Mouse (Mus musculus) intestine, postnatal 0 days (tissue): ENCODE measurements around the gene Pear1. TPM values are rescaled to one million over a fixed set of nuclear protein-coding genes. Genes with fewer than 3 reads are reported as not detected.

Experiments used
- ATAC-seq: fragments of 200-750 bp; cut with Nextera tagmentation; 2 replicates; pipeline ENCODE4 v1.8.0; 2017; ENCODE audit warnings: mild to moderate bottlenecking, moderate TSS enrichment, moderate library complexity
- H3K27ac ChIP-seq: fragments of 300-500 bp; sonication (generic); 2 replicates; pipeline ENCODE4 v1.5.1; 2014; ENCODE audit warnings: mild to moderate bottlenecking, low read depth, low read length, moderate library complexity
- H3K27me3 ChIP-seq: fragments of 300-500 bp; sonication (generic); replicated peaks from 2 replicates; pipeline ENCODE4 v1.6.1; 2014; ENCODE audit warnings: low read length, mixed read lengths; ENCODE audit not compliant: control insufficient read depth, insufficient read depth
- H3K36me3 ChIP-seq: fragments of 300-500 bp; sonication (generic); 2 replicates; pipeline ENCODE4 v1.6.1; 2014; ENCODE audit warnings: mild to moderate bottlenecking, moderate library complexity; ENCODE audit not compliant: control insufficient read depth, insufficient read depth
- H3K4me1 ChIP-seq: fragments of 300-500 bp; sonication (generic); replicated peaks from 2 replicates; pipeline ENCODE4 v1.6.1; 2014; ENCODE audit warnings: antibody characterized with exemption, low read length, mixed read lengths; ENCODE audit not compliant: control insufficient read depth, insufficient read depth
- H3K4me2 ChIP-seq: fragments of 300-500 bp; sonication (generic); replicated peaks from 2 replicates; pipeline ENCODE4 v1.6.1; 2014; ENCODE audit warnings: low read depth, mild to moderate bottlenecking, moderate library complexity
- H3K4me3 ChIP-seq: fragments of 300-500 bp; sonication (generic); 2 replicates; pipeline ENCODE4 v1.5.1; 2014; ENCODE audit warnings: low read depth, low read length
- H3K9ac ChIP-seq: fragments of 300-500 bp; sonication (generic); 2 replicates; pipeline ENCODE4 v1.6.1; 2014; ENCODE audit warnings: mild to moderate bottlenecking, low read depth, low read length
- H3K9me3 ChIP-seq: fragments of 300-500 bp; sonication (generic); 2 replicates; pipeline ENCODE4 v1.6.1; 2016; ENCODE audit warnings: mixed run types; ENCODE audit not compliant: control insufficient read depth
- CTCF ChIP-seq: sonication (generic); IDR thresholded peaks from 2 replicates; pipeline ENCODE4 v1.5.1; 2016; ENCODE audit warnings: low read depth, mild to moderate bottlenecking, control low read depth, antibody characterized with exemption, moderate library complexity
- WGBS: fragments of 180-500 bp; shearing (Covaris S2); extraction: QIAGEN DNeasy Blood & Tissue Kit; methylation state at CpG from one replicate; pipeline ENCODE4 v1.1.7; 2014; 5-methylcytosine and 5-hydroxymethylcytosine counted together
- polyA plus RNA-seq: library from polyadenylated mRNA; unstranded; fragments of >200 nt; fragmentation: Nextera tagmentation; extraction: Ambion mirVana; gene quantifications from 2 replicates; pipeline ENCODE4 v1.2.1, GENCODE M21; 2015

Pear1 gene
- polyA plus RNA-seq, 1 experiment from 2014 or later = 7.7 TPM

DNA sequence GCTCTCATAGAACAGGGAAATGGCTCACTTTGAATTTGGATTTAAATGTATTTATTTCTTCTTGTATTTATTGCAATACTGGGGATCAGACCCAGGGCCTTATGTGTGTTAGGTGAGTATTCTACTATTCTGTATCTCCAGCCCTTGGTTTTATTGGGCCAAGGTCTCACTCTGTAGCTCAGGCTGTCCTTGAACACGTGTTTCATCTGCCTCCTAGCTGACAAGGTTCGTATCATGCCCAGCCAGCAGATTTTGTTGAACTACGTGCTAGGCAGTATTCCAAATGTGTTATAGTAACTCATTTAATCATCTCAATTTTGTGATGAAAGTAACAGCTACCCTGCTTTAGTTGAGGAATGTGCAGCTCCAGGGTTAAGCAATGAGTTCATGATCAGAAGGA, 82.1 kb downstream of the Pear1 start:
- H3K27ac ChIP-seq = no peak overlapping the region
- no peak overlapping the region for H3K4me2 ChIP-seq
- no peak for ATAC-seq
- H3K9me3 ChIP-seq = no peaks in the 10 kb centered on the region
- no peak overlapping the region for H3K4me3 ChIP-seq
- no peaks in the 10 kb centered on the region for H3K4me1 ChIP-seq
- peaks cover 17% of the 10 kb centered on the region for H3K36me3 ChIP-seq
- H3K27me3 ChIP-seq = no peaks in the 10 kb centered on the region
- WGBS = 62% methylated on average over 3 of the region's 3 CpGs
- no peak for TF ChIP-seq CTCF
- H3K9ac ChIP-seq = no peak overlapping the region

DNA sequence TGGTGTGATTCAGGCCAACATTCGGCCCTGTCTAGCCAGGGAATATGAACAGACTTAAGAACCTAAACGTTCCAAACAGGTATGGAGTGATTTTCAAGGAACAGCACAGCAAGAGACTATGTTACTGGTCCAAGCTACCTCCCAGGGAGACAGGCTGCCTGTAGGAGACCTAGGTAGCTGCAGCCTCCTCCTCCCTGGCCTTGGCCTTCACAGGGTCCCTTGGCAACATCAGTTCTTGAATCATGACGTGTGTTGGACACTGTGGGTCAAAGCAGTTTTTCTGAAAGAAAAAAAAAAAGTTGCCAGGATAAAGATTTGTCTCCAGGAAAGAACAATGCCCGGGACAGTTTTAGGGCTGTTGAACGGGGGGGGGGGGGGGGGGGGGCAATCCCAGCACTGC, 85.2 kb downstream of the Pear1 start:
- Histone ChIP-seq H3K4me3 (no peak overlapping the region), H3K9ac (no peak overlapping the region), H3K27ac (no peak overlapping the region), H3K4me2 (no peak overlapping the region), H3K36me3 (peaks cover 48% of the 10 kb centered on the region), H3K27me3 (no peaks in the 10 kb centered on the region), H3K9me3 (no peaks in the 10 kb centered on the region), H3K4me1 (no peaks in the 10 kb centered on the region)
- no peak for ATAC-seq
- 75% methylated on average over 5 of the region's 5 CpGs for WGBS
- no peak for TF ChIP-seq CTCF

DNA sequence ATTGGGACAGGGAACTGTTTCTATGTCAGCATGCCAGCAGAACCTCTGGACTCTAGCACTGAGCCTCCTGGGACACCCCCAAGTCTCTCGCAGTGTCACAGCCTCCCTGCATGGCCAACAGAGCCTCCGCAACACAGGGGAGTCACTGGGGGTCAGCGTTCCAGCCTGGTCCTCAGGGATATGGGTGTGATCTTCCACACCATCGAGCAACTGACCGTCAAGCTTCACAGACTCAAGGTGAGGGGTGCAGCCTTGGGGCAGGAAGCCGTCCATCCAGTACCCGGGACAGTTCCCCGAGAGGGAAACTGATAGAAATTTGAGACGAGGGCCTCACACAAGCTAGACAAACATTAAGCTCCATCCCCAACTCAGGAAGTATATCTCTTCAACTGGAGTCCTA, 88.8 kb downstream of the Pear1 start:
- Histone ChIP-seq H3K4me2 (no peak overlapping the region), H3K9me3 (no peaks in the 10 kb centered on the region), H3K36me3 (peaks cover 81% of the 10 kb centered on the region), H3K27ac (no peak overlapping the region), H3K27me3 (no peaks in the 10 kb centered on the region), H3K9ac (no peak overlapping the region), H3K4me1 (no peaks in the 10 kb centered on the region), H3K4me3 (no peak overlapping the region)
- TF ChIP-seq CTCF = no peak
- ATAC-seq = no peak
- WGBS = 75% methylated on average over 9 of the region's 9 CpGs

DNA sequence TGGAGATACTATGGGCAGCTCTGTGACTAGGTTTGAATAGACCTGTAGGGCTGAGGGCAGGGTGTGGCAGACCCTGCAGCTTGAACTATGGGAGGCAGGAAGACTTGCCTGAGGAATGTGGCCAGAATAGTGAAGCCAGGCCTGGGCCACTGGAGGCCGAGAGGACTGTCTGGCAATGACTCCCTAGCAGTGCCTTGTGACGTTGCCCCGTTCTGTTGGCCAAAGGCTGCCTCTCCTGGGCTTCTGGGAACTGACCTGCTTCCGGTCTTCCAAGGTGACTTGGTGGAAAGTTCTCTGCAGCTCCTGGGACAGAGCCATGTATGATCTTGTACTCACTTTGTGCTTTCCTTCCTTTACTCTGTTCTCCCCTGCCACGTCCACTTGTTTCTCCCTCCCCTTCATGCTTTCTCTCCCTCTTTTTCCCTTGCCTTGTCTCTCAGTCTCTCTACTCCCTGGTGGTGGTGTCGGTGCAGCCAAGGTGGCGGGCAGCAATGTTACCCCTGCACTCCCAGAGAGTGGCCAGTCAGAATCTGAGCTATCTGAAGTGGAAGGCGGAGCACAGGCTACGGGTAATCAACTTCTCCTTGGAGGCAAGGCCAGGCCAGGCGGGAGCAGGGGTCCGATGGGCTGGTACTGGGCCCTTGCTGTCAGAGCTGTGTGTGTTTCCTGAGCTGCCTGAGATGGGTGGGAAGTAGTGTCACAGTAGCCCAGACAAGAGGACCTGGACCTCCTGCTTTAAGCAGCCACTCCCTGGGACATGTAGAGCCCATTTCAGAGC, 89.9 kb downstream of the Pear1 start:
- no peak for ATAC-seq
- H3K27me3 ChIP-seq = no peaks in the 10 kb centered on the region
- no peak for TF ChIP-seq CTCF
- H3K9me3 ChIP-seq = no peaks in the 10 kb centered on the region
- WGBS = 89% methylated on average over 11 of the region's 11 CpGs
- H3K4me1 ChIP-seq = no peaks in the 10 kb centered on the region
- H3K4me2 ChIP-seq = no peak overlapping the region
- H3K9ac ChIP-seq = no peak overlapping the region
- no peak overlapping the region for H3K4me3 ChIP-seq
- peaks cover 92% of the 10 kb centered on the region for H3K36me3 ChIP-seq
- no peak overlapping the region for H3K27ac ChIP-seq

DNA sequence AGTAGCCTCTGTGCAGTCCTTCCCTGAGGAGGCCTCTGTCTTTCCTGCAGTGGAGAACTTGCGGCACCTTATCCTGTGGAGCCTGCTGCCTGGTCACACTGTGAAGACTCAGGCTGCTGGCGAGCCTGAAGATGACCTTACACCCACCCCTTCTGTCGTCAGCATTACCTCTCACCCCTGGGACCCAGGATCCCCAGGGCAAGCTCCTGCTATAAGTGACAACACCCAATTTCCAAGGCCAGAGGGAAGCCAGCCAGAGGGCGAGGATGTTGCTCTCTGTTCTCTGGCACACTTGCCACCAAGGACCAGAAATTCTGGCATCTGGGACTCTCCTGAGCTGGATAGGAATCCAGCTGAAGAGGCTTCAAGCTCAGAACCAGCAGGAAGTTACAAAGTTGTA, 91.0 kb downstream of the Pear1 start:
- no peak for TF ChIP-seq CTCF
- H3K36me3 ChIP-seq = peaks cover 95% of the 10 kb centered on the region
- no peak overlapping the region for H3K27ac ChIP-seq
- no peak for ATAC-seq
- no peak overlapping the region for H3K4me2 ChIP-seq
- H3K9me3 ChIP-seq = no peaks in the 10 kb centered on the region
- 70% methylated on average over 4 of the region's 4 CpGs for WGBS
- H3K9ac ChIP-seq = no peak overlapping the region
- H3K27me3 ChIP-seq = no peaks in the 10 kb centered on the region
- no peak overlapping the region for H3K4me3 ChIP-seq
- H3K4me1 ChIP-seq = no peaks in the 10 kb centered on the region

DNA sequence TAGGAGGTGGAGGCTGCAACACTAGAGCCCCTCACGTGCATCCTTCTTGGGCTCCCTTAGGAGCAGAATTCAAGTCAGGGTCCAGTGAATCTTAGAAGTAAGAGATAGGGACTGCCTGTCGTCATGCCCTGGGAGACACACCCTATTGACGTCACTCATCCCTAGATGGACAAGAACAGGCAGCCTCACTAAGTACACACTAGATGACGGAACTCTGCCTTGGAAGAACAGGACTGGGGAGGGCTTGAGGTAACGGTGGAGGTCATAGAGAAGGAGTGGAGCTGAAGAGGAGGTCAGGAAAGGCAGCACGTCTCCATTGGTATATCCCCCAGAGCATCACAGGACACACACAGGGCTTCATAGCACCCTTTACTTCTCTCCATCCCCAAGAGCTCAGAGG, 95.4 kb downstream of the Pear1 start:
- H3K9me3 ChIP-seq = no peaks in the 10 kb centered on the region
- ATAC-seq = no peak
- H3K27me3 ChIP-seq = no peaks in the 10 kb centered on the region
- H3K9ac ChIP-seq = no peak overlapping the region
- H3K4me3 ChIP-seq = no peak overlapping the region
- peaks cover 92% of the 10 kb centered on the region for H3K36me3 ChIP-seq
- H3K4me2 ChIP-seq = no peak overlapping the region
- H3K4me1 ChIP-seq = no peaks in the 10 kb centered on the region
- H3K27ac ChIP-seq = no peak overlapping the region
- WGBS = 70% methylated on average over 6 of the region's 6 CpGs
- no peak for TF ChIP-seq CTCF

DNA sequence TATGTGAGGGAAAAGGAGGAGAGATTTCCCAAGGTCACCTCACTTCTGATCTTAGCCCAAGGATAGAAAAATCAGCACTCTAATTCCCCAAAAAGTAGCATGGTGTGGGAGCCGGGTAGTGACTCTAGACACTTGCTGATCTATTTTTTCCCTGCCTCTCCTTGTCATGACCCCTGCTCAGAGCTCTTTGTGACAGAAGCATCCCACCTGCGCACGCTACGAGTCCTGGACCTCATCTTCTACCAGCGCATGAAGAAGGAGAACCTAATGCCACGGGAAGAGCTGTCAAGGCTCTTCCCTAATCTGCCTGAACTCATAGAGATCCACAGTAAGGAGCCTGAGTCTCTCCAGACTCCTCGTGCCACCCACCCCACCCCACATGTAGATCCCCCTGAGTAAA, 97.9 kb downstream of the Pear1 start:
- no peaks in the 10 kb centered on the region for H3K9me3 ChIP-seq
- no peak overlapping the region for H3K4me3 ChIP-seq
- no peak overlapping the region for H3K9ac ChIP-seq
- peaks cover 90% of the 10 kb centered on the region for H3K36me3 ChIP-seq
- no peaks in the 10 kb centered on the region for H3K27me3 ChIP-seq
- 94% methylated on average over 7 of the region's 7 CpGs for WGBS
- no peak for TF ChIP-seq CTCF
- no peak for ATAC-seq
- H3K27ac ChIP-seq = no peak overlapping the region
- no peak overlapping the region for H3K4me2 ChIP-seq
- no peaks in the 10 kb centered on the region for H3K4me1 ChIP-seq
